Mouse (Mus musculus): ENCODE measurements around the gene Slf2. TPM values are rescaled to one million over a fixed set of nuclear protein-coding genes. Genes with fewer than 3 reads are reported as not detected.

Gene Slf2
- total RNA-seq, 2 experiments from 2014 or later = 37.9 to 38.0 TPM

DNA sequence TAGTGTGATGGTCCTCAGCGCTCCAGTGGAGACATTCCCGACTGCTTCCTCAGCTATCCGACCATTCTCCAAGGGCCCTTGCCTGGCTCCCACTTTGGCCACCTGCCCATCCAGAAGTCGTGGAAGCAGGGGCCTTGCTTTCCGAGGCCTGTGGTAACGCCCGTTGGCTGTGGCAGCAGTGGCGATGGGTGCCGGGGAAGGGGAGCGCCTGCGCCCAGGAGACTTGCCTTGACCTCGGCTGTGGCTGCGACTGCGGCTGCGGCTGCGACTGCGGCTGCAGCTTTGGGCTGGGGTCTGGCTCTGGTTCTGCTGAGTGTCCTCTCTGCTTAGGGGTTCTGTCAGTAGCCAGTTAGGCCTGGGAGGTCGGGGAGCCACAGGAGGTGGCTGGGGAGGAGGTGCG is 97.8 kb downstream of the Slf2 start:
- no peak for DNase-seq (ENCODE audit: low spot score in 2 of 2)

DNA sequence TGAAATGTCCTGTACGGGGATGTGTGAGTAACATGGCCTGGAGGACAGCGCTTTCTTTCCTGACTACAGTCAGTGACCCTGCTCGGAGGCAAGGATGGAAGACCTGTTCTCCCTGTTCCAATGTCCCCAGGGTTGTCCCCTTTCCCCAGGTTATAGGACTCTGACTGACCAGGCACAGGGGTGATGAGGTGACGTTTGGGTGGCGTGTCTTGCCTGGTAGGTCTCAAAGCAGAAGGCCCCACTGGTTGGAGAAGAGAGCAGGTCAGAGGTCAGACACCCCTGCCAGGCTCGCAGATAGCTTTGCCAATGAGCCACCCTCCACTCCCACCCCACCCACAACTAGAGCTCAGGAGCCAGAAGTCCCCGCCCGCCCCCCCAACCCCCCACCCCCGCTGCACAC is 98.6 kb downstream of the Slf2 start:
- DNase-seq (ENCODE audit: low spot score in 2 of 2) = no peak

DNA sequence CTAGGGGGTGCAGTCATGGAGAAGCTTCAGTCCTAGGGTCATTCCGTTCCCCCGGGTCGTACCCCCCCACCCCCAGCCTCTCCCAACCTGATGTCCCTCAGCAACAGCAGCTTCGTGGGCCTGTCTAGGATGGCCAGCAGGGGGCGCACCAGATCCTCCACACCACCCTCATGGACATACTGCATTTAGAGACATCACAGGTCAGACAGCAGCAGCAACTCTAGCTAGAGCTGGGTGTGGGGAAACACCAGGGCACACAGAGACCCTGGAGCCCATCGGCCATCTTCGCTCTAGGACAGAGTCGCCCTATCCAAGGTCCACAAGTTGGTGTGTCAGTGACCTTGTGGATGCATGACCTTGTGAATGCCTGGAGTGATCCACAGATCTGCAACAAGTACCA is 99.2 kb downstream of the Slf2 start:
- peak in 1 of 2 experiments; percentile 73 for DNase-seq (ENCODE audit: low spot score in 2 of 2)

DNA sequence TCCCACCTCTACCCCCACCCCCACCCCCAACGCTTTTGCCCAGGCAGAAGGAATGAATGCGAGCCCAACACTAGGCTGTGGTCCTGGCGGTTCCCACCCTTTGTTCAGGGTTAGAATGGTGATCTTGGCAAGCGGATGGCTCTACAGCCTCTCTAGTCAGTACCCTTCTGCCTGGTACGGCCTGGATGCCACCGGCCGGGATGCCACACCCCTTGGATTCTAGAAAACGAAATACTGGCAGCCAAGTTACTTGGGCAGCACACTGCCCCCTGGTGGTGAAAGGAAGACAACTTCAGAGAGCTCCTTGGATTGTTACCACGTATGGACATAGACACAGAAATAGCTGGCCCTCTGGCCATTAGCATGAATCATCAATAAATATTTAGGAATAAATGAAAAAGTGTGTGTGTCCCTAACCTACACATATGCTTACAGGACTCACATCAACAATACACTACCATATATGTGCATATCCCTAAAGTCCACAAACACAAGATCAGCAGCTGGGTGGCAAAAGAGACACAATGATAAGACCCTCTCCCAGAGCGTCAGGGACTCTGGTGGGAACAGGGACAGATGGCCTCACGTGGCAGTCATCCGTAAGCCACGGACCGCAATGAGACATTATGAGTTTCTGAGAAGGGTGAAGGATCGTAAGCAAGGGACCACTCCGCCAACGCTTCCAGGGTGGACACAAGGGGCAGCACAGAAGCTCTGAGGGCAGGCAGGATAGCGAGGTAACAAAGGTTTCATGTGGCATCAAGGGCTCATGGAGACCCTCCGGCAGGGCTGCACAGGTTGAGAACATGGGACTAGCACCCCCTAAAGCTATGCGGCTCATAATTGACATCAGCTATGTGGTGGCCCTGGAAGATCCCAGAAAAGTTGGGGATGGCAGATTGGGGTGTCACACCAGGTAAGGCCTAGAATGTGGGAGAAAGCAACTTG is 100.1 kb downstream of the Slf2 start:
- peak; percentile 82 to 86 for DNase-seq (ENCODE audit: low spot score in 2 of 2)

DNA sequence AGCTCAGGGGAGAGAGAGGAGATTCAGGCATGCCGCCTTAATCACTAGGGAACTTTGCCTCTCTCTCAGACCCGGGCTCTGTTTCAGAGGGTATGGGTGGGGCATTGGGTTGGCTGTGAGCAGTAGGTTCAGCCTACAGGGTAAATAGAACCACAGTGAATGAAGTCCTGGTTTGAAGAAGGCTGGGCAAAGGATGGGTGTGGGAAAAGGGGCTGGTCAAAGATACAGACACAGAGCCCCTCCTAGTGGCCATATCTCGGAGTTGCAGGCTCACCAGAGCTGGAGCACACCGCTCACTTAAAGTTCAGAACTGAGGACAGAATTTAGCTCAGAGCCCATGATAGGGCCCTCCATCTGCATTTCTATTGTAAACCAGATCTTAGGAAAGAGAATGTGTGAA is 100.8 kb downstream of the Slf2 start:
- DNase-seq (ENCODE audit: low spot score in 2 of 2) = peak; percentile 70 to 76

Other genes with a start within 250 kb of the Slf2 start
- under 1 TPM; 0.23 to 0.42 TPM for gene Pax2, start 175.1 kb upstream of the Slf2 start, total RNA-seq (2021)
- 10 to 100 TPM; 17.2 to 18.4 TPM for gene Sema4g, start 58.0 kb downstream of the Slf2 start, total RNA-seq (2021)
- 10 to 100 TPM; 13.8 to 14.9 TPM for gene Twnk, start 74.5 kb downstream of the Slf2 start, total RNA-seq (2021)
- 10 to 100 TPM; 38.9 to 44.2 TPM for gene Mrpl43, start 75.3 kb downstream of the Slf2 start, total RNA-seq (2021)
- gene Lzts2, start 83.3 kb downstream of the Slf2 start, total RNA-seq (2021) = 10 to 100 TPM; 39.9 to 43.2 TPM
- 1 to 10 TPM; 4.3 to 5.6 TPM for gene Pdzd7, start 114.6 kb downstream of the Slf2 start, total RNA-seq (2021)
- gene Sfxn3, start 116.4 kb downstream of the Slf2 start, total RNA-seq (2021) = 100 to 1,000 TPM; 118 to 125 TPM
- 1 to 10 TPM; 6.7 to 7.3 TPM for gene Kazald1, start 144.1 kb downstream of the Slf2 start, total RNA-seq (2021)
- not detected for gene Tlx1, start 219.5 kb downstream of the Slf2 start, total RNA-seq (2021)